Comparison of ENCODE assay signal across 9 mouse cellular contexts in genomic region chr11:74647966-74648365, GRCm38 (mm10). TPM values are rescaled to one million over a fixed set of nuclear protein-coding genes. Genes with fewer than 3 reads are reported as not detected.
DNase-seq lines count a peak whose midpoint lies in the region; ATAC-seq and TF ChIP-seq lines count a peak whose summit lies in the region.
"Had no signal": no experiment of that assay in that cellular context is flagged by ENCODE, and none has a peak within 500 bp of the region (broad histone marks: within the 10 kb centered on the region; RNA-seq: fewer than 3 reads in every experiment).

No protein-coding gene starts in this region.

- peaks cover 5% of the 10 kb centered on the region for H3K36me3 ChIP-seq in forebrain, embryonic 10.5 days (replicated peaks)
- H3K36me3 ChIP-seq in forebrain, embryonic 16.5 days (ENCODE audit: control insufficient read depth, insufficient read depth): no peaks in the 10 kb centered on the region
- peaks cover 16% of the 10 kb centered on the region for H3K36me3 ChIP-seq in liver, embryonic 13.5 days
- H3K36me3 ChIP-seq in splenic B cell, adult 2 months (ENCODE audit: control insufficient read depth, insufficient read depth, low read length, poor library complexity, severe bottlenecking): no peaks in the 10 kb centered on the region

- 0 out of 2 replicates have a peak overlapping the region, but pooled peaks have one; percentile 91 for H3K27ac ChIP-seq in forebrain, embryonic 10.5 days
- no peak overlapping the region for H3K27ac ChIP-seq in forebrain, embryonic 16.5 days (ENCODE audit: low read length)
- H3K27ac ChIP-seq in liver, embryonic 13.5 days: peak overlapping the region; percentile 86

- no peak overlapping the region for H3K4me3 ChIP-seq in forebrain, embryonic 10.5 days
- no peak overlapping the region for H3K4me3 ChIP-seq in forebrain, embryonic 16.5 days (replicated peaks; ENCODE audit: low read length)
- H3K4me3 ChIP-seq in lung, adult 2 months (replicated peaks; ENCODE audit: extremely low read depth, low read depth, low read length): no peak overlapping the region
- no peak overlapping the region for H3K4me3 ChIP-seq in liver, embryonic 13.5 days (replicated peaks)

- H3K4me2 ChIP-seq in forebrain, embryonic 16.5 days (ENCODE audit: low read length): no peak overlapping the region
- H3K4me2 ChIP-seq in liver, embryonic 13.5 days: peak overlapping the region; percentile 97

- no peak for ATAC-seq in forebrain, embryonic 16.5 days
- no peak for ATAC-seq in liver, embryonic 13.5 days (ENCODE audit: low read depth)

- no peak for DNase-seq in forebrain, embryonic 10.5 days (ENCODE audit: extremely low spot score, low spot score)
- DNase-seq in lung, postnatal 25 days (ENCODE audit: low spot score): peak; percentile 52
- DNase-seq in lung, adult 2 months: no peak
- DNase-seq in liver, embryonic 13.5 days: no peak
- DNase-seq in splenic B cell, adult 2 months (ENCODE audit: low read depth, low spot score): peak; percentile 7
- DNase-seq in thymus, adult 18-20 months: no peak
- no peak for DNase-seq in frontal cortex, postnatal 36 days (ENCODE audit: low spot score in 2 of 2)
- DNase-seq: gastrocnemius, postnatal 25 days had no signal

- H3K27me3 ChIP-seq in forebrain, embryonic 10.5 days (ENCODE audit: poor library complexity, severe bottlenecking): 0 out of 2 replicates have a peak, but pooled peaks cover 5% of the 10 kb centered on the region
- H3K27me3 ChIP-seq in forebrain, embryonic 16.5 days (replicated peaks; ENCODE audit: control insufficient read depth, insufficient read depth, low read length): no peaks in the 10 kb centered on the region
- no peaks in the 10 kb centered on the region for H3K27me3 ChIP-seq in liver, embryonic 13.5 days
- H3K27me3 ChIP-seq in splenic B cell, adult 2 months (ENCODE audit: control insufficient read depth, insufficient read depth, low read length, poor library complexity, severe bottlenecking): no peaks in the 10 kb centered on the region

- WGBS in forebrain, embryonic 10.5 days: 87% methylated on average over 1 of the region's 1 CpGs
- 90% methylated on average over 1 of the region's 1 CpGs for WGBS in forebrain, embryonic 16.5 days
- 79% methylated on average over 1 of the region's 1 CpGs for WGBS in lung, adult 2 months
- WGBS in liver, embryonic 13.5 days (ENCODE audit: insufficient replicate concordance): 77% methylated on average over 1 of the region's 1 CpGs

- H3K4me1 ChIP-seq in forebrain, embryonic 10.5 days: peaks cover 42% of the 10 kb centered on the region
- peaks cover 13% of the 10 kb centered on the region for H3K4me1 ChIP-seq in forebrain, embryonic 16.5 days (replicated peaks; ENCODE audit: control insufficient read depth, insufficient read depth, low read length)
- peaks cover 13% of the 10 kb centered on the region for H3K4me1 ChIP-seq in lung, adult 2 months (ENCODE audit: control insufficient read depth, insufficient read depth, low read length)
- H3K4me1 ChIP-seq in liver, embryonic 13.5 days (replicated peaks): peaks cover 50% of the 10 kb centered on the region

- no peak for TF ChIP-seq CTCF in lung, adult 2 months (IDR thresholded peaks at IDR 0.05; ENCODE audit: insufficient read depth, low read length)

- no peak for TF ChIP-seq POLR2A in lung, adult 2 months (IDR thresholded peaks at IDR 0.05; ENCODE audit: borderline replicate concordance, extremely low read depth, low read depth, low read length)

- H3K9ac ChIP-seq in forebrain, embryonic 16.5 days (replicated peaks; ENCODE audit: low read depth, low read length): no peak overlapping the region
- H3K9ac ChIP-seq in liver, embryonic 13.5 days: no peak overlapping the region

- no peaks in the 10 kb centered on the region for H3K9me3 ChIP-seq in forebrain, embryonic 10.5 days
- no peaks in the 10 kb centered on the region for H3K9me3 ChIP-seq in forebrain, embryonic 16.5 days (ENCODE audit: control insufficient read depth, low read length)
- no peaks in the 10 kb centered on the region for H3K9me3 ChIP-seq in liver, embryonic 13.5 days (replicated peaks)

RNA-seq across cellular contexts. Expression of gene Cluh, which starts 1.3 kb away (rescaled TPM):
- polyA plus RNA-seq in forebrain, embryonic 10.5 days (2016; fragmentation: Nextera tagmentation; extraction: Ambion mirVana): 29.0 and 31.2 TPM in 2 replicates
- polyA plus RNA-seq in forebrain, embryonic 16.5 days (2015; fragmentation: Nextera tagmentation; extraction: Ambion mirVana): 13.7 and 15.2 TPM in 2 replicates
- polyA plus RNA-seq in lung, adult 2 months (2012; rRNA removed): 28.9 and 36.2 TPM in 2 replicates
- 24.6 and 32.2 TPM in 2 replicates for polyA plus RNA-seq in liver, embryonic 13.5 days (2015; fragmentation: Nextera tagmentation; extraction: Ambion mirVana)

RNA-seq across cellular contexts. Expression of gene Ccdc92b, which starts 28.6 kb away (rescaled TPM):
- polyA plus RNA-seq in forebrain, embryonic 10.5 days (2016; fragmentation: Nextera tagmentation; extraction: Ambion mirVana): 0.41 and 0.72 TPM in 2 replicates
- polyA plus RNA-seq in forebrain, embryonic 16.5 days (2015; fragmentation: Nextera tagmentation; extraction: Ambion mirVana): 3.1 and 3.4 TPM in 2 replicates
- polyA plus RNA-seq in lung, adult 2 months (2012; rRNA removed): 0.51 TPM in 2 replicates
- polyA plus RNA-seq in liver, embryonic 13.5 days (2015; fragmentation: Nextera tagmentation; extraction: Ambion mirVana): 7.6 and 8.3 TPM in 2 replicates

RNA-seq across cellular contexts. Expression of gene Rap1gap2, which starts 37.3 kb away (rescaled TPM):
- 0.66 and 0.75 TPM in 2 replicates for polyA plus RNA-seq in forebrain, embryonic 10.5 days (2016; fragmentation: Nextera tagmentation; extraction: Ambion mirVana)
- polyA plus RNA-seq in forebrain, embryonic 16.5 days (2015; fragmentation: Nextera tagmentation; extraction: Ambion mirVana): 10.7 and 12.9 TPM in 2 replicates
- 7.0 and 8.9 TPM in 2 replicates for polyA plus RNA-seq in lung, adult 2 months (2012; rRNA removed)
- 0.77 and 0.82 TPM in 2 replicates for polyA plus RNA-seq in liver, embryonic 13.5 days (2015; fragmentation: Nextera tagmentation; extraction: Ambion mirVana)

Comparison
In these comparisons a context has a peak if more than half of its experiments do, and no peak if none do; other contexts are left out.
1. DNase-seq: peak in lung, postnatal 25 days (single experiment) and splenic B cell, adult 2 months (single experiment); none in forebrain, embryonic 10.5 days (single experiment), lung, adult 2 months (single experiment), liver, embryonic 13.5 days (single experiment), thymus, adult 18-20 months (0 of 2) and frontal cortex, postnatal 36 days (0 of 2).